Mouse (Mus musculus) thymus, adult 2 months (tissue): ENCODE results near the gene Ankrd39.

ENCODE experiments used
- CTCF ChIP-seq: fragments of 200-500 bp; IDR thresholded peaks from 2 replicates; pipeline ENCODE4 v1.5.1; 2012; ENCODE audit warnings: mild to moderate bottlenecking, control low read depth, low read length, moderate library complexity, borderline replicate concordance; ENCODE audit not compliant: control insufficient read depth, poor library complexity, insufficient read depth; ENCODE audit errors: extremely low read depth
- POLR2A ChIP-seq: fragments of 200-500 bp; IDR thresholded peaks from 2 replicates; pipeline ENCODE4 v1.6.1; 2012; ENCODE audit warnings: mild to moderate bottlenecking, low read length, control low read depth, moderate library complexity; ENCODE audit not compliant: control insufficient read depth, poor library complexity, insufficient read depth; ENCODE audit errors: extremely low read depth

- TF ChIP-seq CTCF (no peak), POLR2A (no peak)
These were observed 45.9 kb upstream of the Ankrd39 start for GRCm38 (mm10) chr1:36593099-36593498.
